Mouse (Mus musculus): ENCODE results near the gene Wwc1. TPM values are rescaled to one million over a fixed set of nuclear protein-coding genes. Genes with fewer than 3 reads are reported as not detected.
A peak's percentile ranks its signal among the peaks of the same experiment; 100 is the strongest.
"Not testable (repeated sequence)": the region's sequence is repeated elsewhere in the genome, so short reads cannot be mapped to it uniquely, and the experiment has no call there.

The Wwc1 gene
- polyA plus RNA-seq, 1 experiment from 2014 or later, result 6.5 TPM

DNA sequence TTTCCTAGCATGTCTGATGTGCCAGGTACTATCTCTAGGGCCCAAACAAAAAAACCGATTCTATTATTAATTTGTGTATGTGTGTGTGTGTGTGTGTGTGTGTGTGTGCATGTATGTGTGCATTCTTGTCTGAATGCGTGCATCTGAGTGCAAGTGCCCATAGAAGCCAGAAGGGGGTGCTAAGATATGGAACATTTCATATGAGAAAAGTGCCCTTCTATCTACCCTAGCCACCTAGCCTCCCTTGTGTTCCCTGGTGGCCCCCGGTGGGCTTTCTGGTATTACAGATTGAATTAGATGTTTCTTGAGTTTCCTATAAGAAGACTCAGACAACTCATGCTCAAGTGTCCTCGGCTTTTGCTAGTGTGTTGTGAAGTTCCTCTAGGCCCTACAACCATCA, 126.7 kb downstream of the Wwc1 start:
- H3K4me3 ChIP-seq (ENCODE audit: low read depth, low read length), result no peak overlapping the region
- no peak for DNase-seq (ENCODE audit: low spot score)
- no peak overlapping the region for H3K9ac ChIP-seq (ENCODE audit: low read length)
- H3K27me3 ChIP-seq (ENCODE audit: control insufficient read depth, insufficient read depth, low read length), result no peaks in the 10 kb centered on the region
- peaks cover 13% of the 10 kb centered on the region for H3K4me1 ChIP-seq (ENCODE audit: control insufficient read depth, insufficient read depth, low read length)
- H3K4me2 ChIP-seq (ENCODE audit: low read depth), result no peak overlapping the region
- H3K36me3 ChIP-seq (ENCODE audit: control insufficient read depth, insufficient read depth, low read length), result no peaks in the 10 kb centered on the region; the same call in 1 of the 2 replicates
- ATAC-seq (ENCODE audit: insufficient read depth, low FRiP score, low TSS enrichment), result no peak
- H3K27ac ChIP-seq (ENCODE audit: low read depth, low read length), result no peak overlapping the region
- H3K9me3 ChIP-seq (ENCODE audit: control insufficient read depth, low read length), result no peaks in the 10 kb centered on the region
- WGBS, result 97% methylated on average over 4 of the region's 4 CpGs

DNA sequence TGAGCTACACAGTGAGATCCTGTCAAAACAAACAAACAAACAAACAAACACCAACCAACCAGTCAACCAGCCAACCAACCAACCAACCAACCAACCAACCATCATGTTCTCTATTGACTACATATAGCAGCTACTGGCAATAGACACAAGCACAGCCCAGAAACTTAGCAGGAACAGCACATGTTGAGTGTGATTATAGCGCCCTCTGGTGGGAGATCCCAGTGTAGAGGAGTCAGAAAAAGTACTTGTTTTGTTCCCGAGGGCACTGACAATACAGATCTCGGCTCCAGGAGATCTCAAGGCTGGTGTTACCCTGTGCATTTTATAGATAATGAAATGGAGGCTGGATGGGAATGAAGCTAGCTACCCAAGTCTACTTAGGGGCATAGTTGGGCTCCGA, 127.6 kb downstream of the Wwc1 start:
- H3K36me3 ChIP-seq (ENCODE audit: control insufficient read depth, insufficient read depth, low read length), result no peaks in the 10 kb centered on the region; the same call in 1 of the 2 replicates

DNA sequence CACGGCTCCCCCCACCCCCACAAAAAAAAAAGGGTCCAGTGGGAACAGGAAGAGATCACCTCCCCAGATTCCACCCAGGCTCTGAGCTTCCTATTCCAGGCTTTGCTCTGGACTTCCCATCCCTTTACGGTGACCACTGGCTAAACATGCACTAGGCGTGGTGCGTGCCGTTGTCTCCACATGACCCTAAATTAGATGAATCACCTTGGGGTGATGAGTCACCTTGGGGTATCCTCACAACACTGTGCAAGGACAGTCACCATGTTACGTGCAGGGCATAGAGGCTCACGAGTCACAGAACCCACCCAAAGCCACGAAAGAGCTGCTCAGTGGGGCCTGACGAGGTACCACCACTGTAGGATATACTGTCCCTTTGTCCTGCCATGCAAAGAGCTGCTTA, 136.0 kb downstream of the Wwc1 start:
- H3K9me3 ChIP-seq (ENCODE audit: control insufficient read depth, low read length), result no peaks in the 10 kb centered on the region
- H3K9ac ChIP-seq (ENCODE audit: low read length), result no peak overlapping the region
- DNase-seq (ENCODE audit: low spot score) (no peak), ATAC-seq (ENCODE audit: insufficient read depth, low FRiP score, low TSS enrichment) (no peak)
- WGBS, result 92% methylated on average over 9 of the region's 9 CpGs
- no peak overlapping the region for H3K27ac ChIP-seq (ENCODE audit: low read depth, low read length)
- H3K4me1 ChIP-seq (ENCODE audit: control insufficient read depth, insufficient read depth, low read length), result no peaks in the 10 kb centered on the region
- no peaks in the 10 kb centered on the region for H3K36me3 ChIP-seq (ENCODE audit: control insufficient read depth, insufficient read depth, low read length)
- H3K4me2 ChIP-seq (ENCODE audit: low read depth), result no peak overlapping the region
- H3K4me3 ChIP-seq (ENCODE audit: low read depth, low read length), result no peak overlapping the region
- no peaks in the 10 kb centered on the region for H3K27me3 ChIP-seq (ENCODE audit: control insufficient read depth, insufficient read depth, low read length)

More for the DNA sequence above, 127.6 kb downstream of the Wwc1 start:
- DNase-seq (ENCODE audit: low spot score) (peak; percentile 58), ATAC-seq (ENCODE audit: insufficient read depth, low FRiP score, low TSS enrichment) (no peak)
- Histone ChIP-seq H3K27ac (ENCODE audit: low read depth, low read length) (no peak overlapping the region), H3K9ac (ENCODE audit: low read length) (no peak overlapping the region), H3K27me3 (ENCODE audit: control insufficient read depth, insufficient read depth, low read length) (no peaks in the 10 kb centered on the region), H3K4me1 (ENCODE audit: control insufficient read depth, insufficient read depth, low read length) (peaks cover 13% of the 10 kb centered on the region), H3K4me3 (ENCODE audit: low read depth, low read length) (no peak overlapping the region), H3K4me2 (ENCODE audit: low read depth) (no peak overlapping the region), H3K9me3 (ENCODE audit: control insufficient read depth, low read length) (no peaks in the 10 kb centered on the region)
- 54% methylated on average over 4 of the region's 4 CpGs for WGBS

DNA sequence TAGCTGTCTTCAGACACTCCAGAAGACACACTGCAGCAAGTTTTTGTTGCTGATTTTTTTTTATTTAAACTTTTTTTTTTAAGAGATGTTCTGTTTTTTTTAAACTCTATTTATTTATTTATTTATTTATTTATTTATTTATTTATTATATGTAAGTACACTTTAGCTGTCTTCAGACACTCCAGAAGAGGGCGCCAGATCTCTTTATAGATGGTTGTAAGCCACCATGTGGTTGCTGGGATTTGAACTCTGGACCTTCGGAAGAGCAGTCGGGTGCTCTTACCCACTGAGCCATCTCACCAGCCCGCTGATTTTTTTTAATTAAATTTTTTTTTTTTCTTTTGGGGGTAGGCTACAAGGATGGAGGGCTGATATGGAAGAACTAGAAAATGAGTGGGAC, 137.8 kb downstream of the Wwc1 start:
- H3K4me2 ChIP-seq (ENCODE audit: low read depth); ATAC-seq (ENCODE audit: insufficient read depth, low FRiP score, low TSS enrichment); H3K27me3 ChIP-seq (ENCODE audit: control insufficient read depth, insufficient read depth, low read length); H3K4me3 ChIP-seq (ENCODE audit: low read depth, low read length); H3K9ac ChIP-seq (ENCODE audit: low read length); DNase-seq (ENCODE audit: low spot score); H3K36me3 ChIP-seq (ENCODE audit: control insufficient read depth, insufficient read depth, low read length); H3K27ac ChIP-seq (ENCODE audit: low read depth, low read length); H3K4me1 ChIP-seq (ENCODE audit: control insufficient read depth, insufficient read depth, low read length); H3K9me3 ChIP-seq (ENCODE audit: control insufficient read depth, low read length): not testable (repeated sequence)
- 84% methylated on average over 4 of the region's 4 CpGs for WGBS

DNA sequence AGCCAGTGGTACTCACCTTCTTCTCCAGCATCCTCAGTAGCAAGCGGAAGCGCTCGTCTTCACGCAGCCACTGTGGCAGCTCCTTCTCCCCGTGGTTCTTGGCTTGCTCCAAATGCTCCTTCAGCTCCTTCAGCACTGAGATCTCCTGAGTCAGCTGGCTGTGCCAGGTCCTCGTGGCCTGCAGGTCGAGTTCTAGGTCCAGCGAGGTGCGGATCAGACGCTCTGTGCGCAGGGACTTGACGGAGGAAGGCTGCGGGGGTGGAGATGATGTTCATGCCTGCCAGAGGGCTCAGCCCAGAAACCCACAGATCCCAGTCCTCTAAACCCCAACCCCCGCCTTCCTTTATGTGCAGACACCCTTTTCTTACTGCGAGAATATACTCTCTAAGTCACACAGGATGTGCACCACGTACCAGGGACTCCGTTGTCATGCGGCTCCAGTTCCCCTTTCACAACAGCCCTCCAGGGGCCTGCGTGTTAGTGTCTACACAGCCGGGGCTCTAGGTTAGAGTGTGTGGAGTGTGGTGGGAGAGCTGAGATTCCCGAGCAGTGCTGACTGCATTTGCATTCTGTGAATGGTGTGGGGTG, 138.5 kb downstream of the Wwc1 start:
- H3K4me1 ChIP-seq (ENCODE audit: control insufficient read depth, insufficient read depth, low read length), result peaks cover 3% of the 10 kb centered on the region
- DNase-seq (ENCODE audit: low spot score), result no peak
- H3K9me3 ChIP-seq (ENCODE audit: control insufficient read depth, low read length), result no peaks in the 10 kb centered on the region
- WGBS, result 84% methylated on average over 21 of the region's 21 CpGs
- H3K4me3 ChIP-seq (ENCODE audit: low read depth, low read length), result no peak overlapping the region
- ATAC-seq (ENCODE audit: insufficient read depth, low FRiP score, low TSS enrichment), result peak; percentile 18; the same call in 1 of the 2 replicates
- H3K36me3 ChIP-seq (ENCODE audit: control insufficient read depth, insufficient read depth, low read length), result no peaks in the 10 kb centered on the region
- no peaks in the 10 kb centered on the region for H3K27me3 ChIP-seq (ENCODE audit: control insufficient read depth, insufficient read depth, low read length)
- H3K4me2 ChIP-seq (ENCODE audit: low read depth), result no peak overlapping the region
- no peak overlapping the region for H3K9ac ChIP-seq (ENCODE audit: low read length)
- H3K27ac ChIP-seq (ENCODE audit: low read depth, low read length), result no peak overlapping the region

DNA sequence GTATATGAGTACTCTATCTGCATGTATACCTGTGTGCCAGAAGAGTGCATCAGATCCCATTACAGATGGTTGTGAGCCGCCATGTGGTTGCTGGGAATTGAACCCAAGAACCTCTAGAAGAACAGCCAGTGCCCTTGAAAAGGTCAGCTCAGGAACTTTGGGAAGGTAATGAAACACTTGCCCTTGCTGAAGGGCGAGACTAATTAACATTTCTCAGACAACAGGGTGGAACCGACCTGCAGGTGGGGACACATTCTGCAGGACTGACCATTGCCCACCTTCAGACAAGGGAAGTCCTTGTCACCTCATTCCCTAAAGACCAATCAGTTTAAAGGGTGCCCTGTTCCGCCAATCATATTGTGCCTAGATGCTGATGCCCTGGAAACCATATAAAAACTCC, 139.5 kb downstream of the Wwc1 start:
- not testable (repeated sequence) for DNase-seq (ENCODE audit: low spot score); H3K27ac ChIP-seq (ENCODE audit: low read depth, low read length); H3K4me2 ChIP-seq (ENCODE audit: low read depth); H3K9me3 ChIP-seq (ENCODE audit: control insufficient read depth, low read length); H3K36me3 ChIP-seq (ENCODE audit: control insufficient read depth, insufficient read depth, low read length); H3K9ac ChIP-seq (ENCODE audit: low read length); ATAC-seq (ENCODE audit: insufficient read depth, low FRiP score, low TSS enrichment); H3K4me1 ChIP-seq (ENCODE audit: control insufficient read depth, insufficient read depth, low read length); H3K27me3 ChIP-seq (ENCODE audit: control insufficient read depth, insufficient read depth, low read length); H3K4me3 ChIP-seq (ENCODE audit: low read depth, low read length)
- 88% methylated on average over 4 of the region's 4 CpGs for WGBS

DNA sequence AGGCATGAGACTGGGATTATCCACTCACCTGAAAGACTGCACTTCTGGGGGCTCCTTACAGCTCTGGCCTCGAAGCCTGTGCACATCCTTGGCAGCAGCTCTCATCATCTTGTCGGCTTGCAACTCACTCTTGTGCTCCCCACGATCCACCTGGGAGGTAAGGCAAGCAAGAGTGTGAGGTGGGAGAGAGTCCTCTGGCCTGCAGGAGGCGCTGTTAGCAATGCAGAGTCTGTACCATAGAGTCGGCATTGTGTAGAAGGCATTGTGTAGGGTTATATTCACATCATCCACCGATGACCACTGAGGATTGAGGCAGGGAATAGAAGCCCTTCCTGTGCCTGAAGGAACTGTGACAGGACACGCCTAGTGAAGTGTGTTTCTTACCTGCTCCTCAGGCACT, 140.0 kb downstream of the Wwc1 start:
- no peak overlapping the region for H3K4me3 ChIP-seq (ENCODE audit: low read depth, low read length)
- 85% methylated on average over 7 of the region's 7 CpGs for WGBS
- no peak overlapping the region for H3K9ac ChIP-seq (ENCODE audit: low read length)
- no peak overlapping the region for H3K27ac ChIP-seq (ENCODE audit: low read depth, low read length)
- ATAC-seq (ENCODE audit: insufficient read depth, low FRiP score, low TSS enrichment) (no peak), DNase-seq (ENCODE audit: low spot score) (peak; percentile 19)
- no peaks in the 10 kb centered on the region for H3K36me3 ChIP-seq (ENCODE audit: control insufficient read depth, insufficient read depth, low read length)
- no peak overlapping the region for H3K4me2 ChIP-seq (ENCODE audit: low read depth)
- no peaks in the 10 kb centered on the region for H3K27me3 ChIP-seq (ENCODE audit: control insufficient read depth, insufficient read depth, low read length)
- H3K4me1 ChIP-seq (ENCODE audit: control insufficient read depth, insufficient read depth, low read length), result peaks cover 3% of the 10 kb centered on the region
- H3K9me3 ChIP-seq (ENCODE audit: control insufficient read depth, low read length), result no peaks in the 10 kb centered on the region

DNA sequence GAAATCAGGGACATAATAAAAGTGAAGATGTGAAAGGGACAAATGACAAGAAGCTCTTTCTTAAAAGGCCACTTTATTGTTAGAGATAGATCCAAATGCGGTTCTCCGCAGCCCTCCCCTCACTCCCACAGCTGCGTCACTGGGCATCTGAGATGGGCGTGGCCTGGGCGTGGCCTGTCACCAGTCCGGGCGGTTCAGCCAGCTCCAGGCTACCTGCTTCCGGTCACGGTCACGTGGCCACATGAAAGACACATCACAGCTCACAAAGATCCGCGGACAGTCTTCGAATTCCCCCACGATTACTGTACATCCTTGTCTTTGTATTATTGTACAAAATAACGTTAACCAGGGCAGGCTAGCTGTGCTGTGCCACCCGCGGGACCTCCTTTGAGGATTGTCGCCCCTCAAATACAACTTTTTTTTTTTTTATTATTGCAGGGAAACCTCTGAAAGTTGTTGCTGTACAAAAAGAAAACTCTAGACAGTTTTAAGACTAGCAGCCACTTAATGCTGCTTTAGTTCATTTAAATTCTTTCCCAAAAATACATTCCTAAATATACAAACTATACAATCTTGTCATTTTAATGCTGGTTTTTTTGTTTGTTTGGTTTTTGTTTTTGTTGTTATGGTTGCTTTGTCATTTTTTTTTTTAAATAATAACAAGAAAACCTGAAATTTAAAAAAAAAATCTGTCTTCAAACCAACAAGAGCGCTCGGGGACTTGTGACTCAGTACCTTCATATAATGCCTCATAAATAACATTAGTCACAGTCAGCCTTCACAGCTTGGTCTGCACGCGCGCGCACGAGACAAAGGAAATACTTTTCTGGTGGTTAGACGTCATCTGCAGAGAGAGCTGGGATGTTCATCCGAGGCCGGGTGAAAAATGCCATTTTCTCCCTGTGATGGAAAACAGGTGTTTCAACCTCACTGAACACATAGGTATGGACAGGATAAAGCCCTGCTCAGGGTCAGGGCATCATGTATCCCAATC, 141.7 kb downstream of the Wwc1 start:
- H3K9ac ChIP-seq (ENCODE audit: low read length), result peak overlapping the region; percentile 51; the same call in 1 of the 2 replicates
- peak overlapping the region; percentile 49 for H3K4me2 ChIP-seq (ENCODE audit: low read depth)
- DNase-seq (ENCODE audit: low spot score) (peak; percentile 90), ATAC-seq (ENCODE audit: insufficient read depth, low FRiP score, low TSS enrichment) (peak; percentile 80)
- peaks cover 3% of the 10 kb centered on the region for H3K4me1 ChIP-seq (ENCODE audit: control insufficient read depth, insufficient read depth, low read length)
- H3K27ac ChIP-seq (ENCODE audit: low read depth, low read length), result peak overlapping the region; percentile 66; the same call in 1 of the 2 replicates
- H3K36me3 ChIP-seq (ENCODE audit: control insufficient read depth, insufficient read depth, low read length), result no peaks in the 10 kb centered on the region
- peak overlapping the region; percentile 20 for H3K4me3 ChIP-seq (ENCODE audit: low read depth, low read length)
- 7% methylated on average over 28 of the region's 28 CpGs for WGBS
- H3K9me3 ChIP-seq (ENCODE audit: control insufficient read depth, low read length), result no peaks in the 10 kb centered on the region
- no peaks in the 10 kb centered on the region for H3K27me3 ChIP-seq (ENCODE audit: control insufficient read depth, insufficient read depth, low read length)
